Mouse (Mus musculus): ENCODE data around the gene Rc3h1.

- TF ChIP-seq CTCF (IDR thresholded peaks at IDR 0.05 in 2 of 3, conservative IDR thresholded peaks at IDR 0.05 in 1 of 3; ENCODE audit: control insufficient read depth in 1 of 3, insufficient read depth in 1 of 3, low read depth in 2 of 3, low read length in 3 of 3, poor library complexity in 1 of 3, severe bottlenecking in 1 of 3) (no peak), POLR2AphosphoS2 (IDR thresholded peaks at IDR 0.05; ENCODE audit: low read length) (no peak), RAD21 (IDR thresholded peaks at IDR 0.05; ENCODE audit: low read depth, low read length) (no peak), GATA1 (IDR thresholded peaks at IDR 0.05; ENCODE audit: low read depth, low read length) (no peak), MAZ (IDR thresholded peaks at IDR 0.05; ENCODE audit: low read depth, low read length) (no peak), POLR2AphosphoS5 (IDR thresholded peaks at IDR 0.05; ENCODE audit: borderline replicate concordance, low read depth, low read length) (no peak), ZMIZ1 (IDR thresholded peaks at IDR 0.05; ENCODE audit: low read depth, low read length) (no peak), TAL1 (IDR thresholded peaks at IDR 0.05; ENCODE audit: low read length) (no peak)
These were observed 29.2 kb upstream of the Rc3h1 start for GRCm38 (mm10) chr1:160876968-160877367.
